Mouse (Mus musculus): Measurements from ENCODE around the gene Vmn1r36. TPM values are rescaled to one million over a fixed set of nuclear protein-coding genes. Genes with fewer than 3 reads are reported as not detected.
"Not testable (repeated sequence)": the region's sequence is repeated elsewhere in the genome, so short reads cannot be mapped to it uniquely, and the experiment has no call there.

Vmn1r36 gene
- not detected in 2 replicates for polyA plus RNA-seq (2012; rRNA removed)

DNA sequence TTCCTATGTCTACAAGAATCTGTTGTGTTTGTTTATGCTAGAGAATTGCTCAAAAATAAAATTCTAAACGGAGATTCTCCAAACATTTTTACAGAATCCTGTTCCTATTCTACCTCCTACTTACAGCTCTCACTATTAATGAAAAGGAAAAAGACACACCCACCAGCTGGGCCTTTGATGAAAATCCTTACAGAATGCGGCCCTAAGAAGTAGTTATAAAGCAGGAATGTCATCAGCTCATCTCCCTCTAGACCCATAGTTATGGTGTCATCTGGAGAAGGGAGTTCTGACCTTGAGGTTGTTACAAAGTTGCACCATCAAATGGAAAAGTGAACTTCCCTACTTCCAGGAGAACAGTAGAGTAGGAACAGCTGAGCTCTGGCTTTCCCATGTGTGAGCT lies at the start of gene Vmn1r36:
Vmn1r36 (minus strand) TSS at position 101 of the 400 bp plus-strand sequence.
- not testable (repeated sequence) for H3K27ac ChIP-seq (ENCODE audit: control insufficient read depth, insufficient read depth, low read depth, low read length); H3K36me3 ChIP-seq (ENCODE audit: control insufficient read depth, insufficient read depth, low read length); H3K4me3 ChIP-seq (ENCODE audit: control insufficient read depth, low read depth, low read length); H3K4me1 ChIP-seq (ENCODE audit: control insufficient read depth, insufficient read depth, low read length); H3K27me3 ChIP-seq (ENCODE audit: control insufficient read depth, insufficient read depth, low read length)

DNA sequence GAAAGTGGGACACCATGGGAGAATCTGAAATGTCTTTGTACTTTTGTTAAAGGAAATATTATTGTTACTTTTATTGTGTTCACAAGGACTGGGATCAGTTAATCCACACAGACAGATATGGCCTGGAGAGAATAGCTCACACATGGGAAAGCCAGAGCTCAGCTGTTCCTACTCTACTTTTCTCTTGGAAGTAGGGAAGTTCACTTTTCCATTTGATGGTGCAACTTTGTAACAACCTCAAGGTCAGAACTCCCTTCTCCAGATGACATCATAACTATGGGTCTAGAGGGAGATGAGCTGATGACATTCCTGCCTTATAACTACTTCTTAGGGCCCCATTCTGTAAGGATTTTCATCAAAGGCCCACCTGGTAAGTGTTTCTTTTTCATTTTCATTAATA lies 10.1 kb upstream of the Vmn1r36 start, which contains the start of gene Vmn1r37:
Vmn1r37 (plus strand) TSS at position 301 of the 400 bp plus-strand sequence.
- not testable (repeated sequence) for H3K36me3 ChIP-seq (ENCODE audit: control insufficient read depth, insufficient read depth, low read length); H3K4me3 ChIP-seq (ENCODE audit: control insufficient read depth, low read depth, low read length); H3K4me1 ChIP-seq (ENCODE audit: control insufficient read depth, insufficient read depth, low read length); H3K27me3 ChIP-seq (ENCODE audit: control insufficient read depth, insufficient read depth, low read length); H3K27ac ChIP-seq (ENCODE audit: control insufficient read depth, insufficient read depth, low read depth, low read length)

DNA sequence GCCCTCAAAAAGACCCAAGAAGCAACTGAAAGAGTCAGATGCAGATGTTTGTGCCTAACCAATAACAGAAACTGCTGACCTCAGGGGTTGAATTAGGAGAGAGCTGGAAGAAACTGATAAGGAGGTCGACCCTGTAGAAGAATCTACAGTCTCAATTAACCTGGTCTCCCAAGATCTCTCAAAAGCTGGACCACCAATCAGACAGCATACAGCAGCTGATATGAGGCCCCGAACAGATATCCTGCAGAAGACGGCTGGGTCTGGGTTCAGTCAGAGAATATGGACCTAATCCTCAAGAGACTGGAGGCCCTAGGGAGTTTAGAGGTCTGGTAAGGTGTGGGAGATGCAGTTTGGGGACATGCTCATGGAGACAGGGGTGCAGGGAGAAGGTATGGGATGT lies 5.1 kb downstream of the Vmn1r36 start:
- no peak overlapping the region for H3K4me3 ChIP-seq (ENCODE audit: control insufficient read depth, low read depth, low read length)
- no peaks in the 10 kb centered on the region for H3K27me3 ChIP-seq (ENCODE audit: control insufficient read depth, insufficient read depth, low read length)
- TF ChIP-seq CTCF (IDR thresholded peaks at IDR 0.05; ENCODE audit: control insufficient read depth, insufficient read depth, insufficient replicate concordance, low read depth, low read length) (no peak), POLR2A (IDR thresholded peaks at IDR 0.05; ENCODE audit: control insufficient read depth, low read depth, low read length) (no peak)
- H3K4me1 ChIP-seq (ENCODE audit: control insufficient read depth, insufficient read depth, low read length), result no peaks in the 10 kb centered on the region
- no peaks in the 10 kb centered on the region for H3K36me3 ChIP-seq (ENCODE audit: control insufficient read depth, insufficient read depth, low read length)
- H3K27ac ChIP-seq (ENCODE audit: control insufficient read depth, insufficient read depth, low read depth, low read length), result no peak overlapping the region

DNA sequence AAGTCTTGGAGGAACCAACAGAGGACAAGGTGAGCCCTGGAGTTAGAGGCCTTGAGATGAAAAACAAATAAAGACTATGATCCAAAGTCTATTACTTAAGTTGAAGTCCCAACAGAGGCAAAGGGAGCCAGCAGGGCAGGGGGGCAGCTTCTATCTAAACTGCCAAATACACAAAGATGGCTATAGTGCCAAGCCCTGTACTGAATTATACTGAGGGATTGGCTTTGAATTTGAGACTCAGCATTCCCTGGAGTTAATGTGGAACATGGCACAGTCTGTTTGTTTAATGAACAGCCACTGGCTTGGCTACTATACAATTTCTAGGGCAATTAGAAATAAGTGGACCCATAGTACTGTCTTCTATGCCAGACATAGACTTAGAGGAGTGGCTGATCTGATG lies 10.1 kb downstream of the Vmn1r36 start:
- Histone ChIP-seq H3K27ac (ENCODE audit: control insufficient read depth, insufficient read depth, low read depth, low read length) (no peak overlapping the region), H3K36me3 (ENCODE audit: control insufficient read depth, insufficient read depth, low read length) (no peaks in the 10 kb centered on the region), H3K27me3 (ENCODE audit: control insufficient read depth, insufficient read depth, low read length) (no peaks in the 10 kb centered on the region), H3K4me1 (ENCODE audit: control insufficient read depth, insufficient read depth, low read length) (no peaks in the 10 kb centered on the region), H3K4me3 (ENCODE audit: control insufficient read depth, low read depth, low read length) (no peak overlapping the region)
- no peak for TF ChIP-seq POLR2A (IDR thresholded peaks at IDR 0.05; ENCODE audit: control insufficient read depth, low read depth, low read length)
- no peak for TF ChIP-seq CTCF (IDR thresholded peaks at IDR 0.05; ENCODE audit: control insufficient read depth, insufficient read depth, insufficient replicate concordance, low read depth, low read length)

DNA sequence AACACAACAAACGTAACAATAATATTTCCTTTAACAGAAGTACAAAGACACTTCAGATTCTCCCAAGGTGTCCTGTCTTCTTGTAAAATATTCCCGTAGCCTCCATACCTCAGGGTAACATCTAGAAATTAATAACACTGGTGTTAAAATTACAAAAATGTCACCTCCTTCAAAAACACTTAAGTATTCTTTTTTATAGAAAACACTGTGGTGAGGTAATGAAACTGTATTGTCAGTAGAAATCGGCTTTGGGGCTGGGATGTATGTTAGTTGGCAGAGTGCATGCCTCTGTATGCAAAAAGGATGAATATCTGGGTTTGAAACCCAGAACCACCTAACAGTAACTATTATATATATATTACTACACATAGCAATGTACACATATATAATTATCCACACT lies 33.2 kb downstream of the Vmn1r36 start, which contains the start of gene Vmn1r35:
Vmn1r35 (minus strand) TSS at position 101 of the 400 bp plus-strand sequence.
- Histone ChIP-seq H3K4me1 (ENCODE audit: control insufficient read depth, insufficient read depth, low read length) (no peaks in the 10 kb centered on the region), H3K36me3 (ENCODE audit: control insufficient read depth, insufficient read depth, low read length) (no peaks in the 10 kb centered on the region), H3K27ac (ENCODE audit: control insufficient read depth, insufficient read depth, low read depth, low read length) (no peak within 1 kb of the TSS), H3K27me3 (ENCODE audit: control insufficient read depth, insufficient read depth, low read length) (no peaks in the 10 kb centered on the region), H3K4me3 (ENCODE audit: control insufficient read depth, low read depth, low read length) (no peak within 1 kb of the TSS)
- TF ChIP-seq CTCF (IDR thresholded peaks at IDR 0.05; ENCODE audit: control insufficient read depth, insufficient read depth, insufficient replicate concordance, low read depth, low read length) (no peak), POLR2A (IDR thresholded peaks at IDR 0.05; ENCODE audit: control insufficient read depth, low read depth, low read length) (no peak)

Other genes with a start within 250 kb of the Vmn1r36 start
- gene Mad2l1, start 183.8 kb downstream of the Vmn1r36 start, polyA plus RNA-seq (2012; rRNA removed), result 5.6 and 12.9 TPM in 2 replicates
- gene Vmn1r32, start 159.1 kb downstream of the Vmn1r36 start, polyA plus RNA-seq (2012; rRNA removed), result not detected in 2 replicates
- gene Vmn1r33, start 100.9 kb downstream of the Vmn1r36 start, polyA plus RNA-seq (2012; rRNA removed), result not detected in 2 replicates
- gene Vmn1r34, start 75.3 kb downstream of the Vmn1r36 start, polyA plus RNA-seq (2012; rRNA removed), result not detected in 2 replicates
- gene Vmn1r35, start 33.3 kb downstream of the Vmn1r36 start, polyA plus RNA-seq (2012; rRNA removed), result not detected in 2 replicates
- 0.12 TPM in 1 of 2 replicates, not detected in the other for gene Vmn1r37, start 10.2 kb upstream of the Vmn1r36 start, polyA plus RNA-seq (2012; rRNA removed)
- not detected in 2 replicates for gene Vmn1r38, start 63.5 kb upstream of the Vmn1r36 start, polyA plus RNA-seq (2012; rRNA removed)
- gene Vmn1r39, start 91.4 kb upstream of the Vmn1r36 start, polyA plus RNA-seq (2012; rRNA removed), result not detected in 2 replicates
- gene Gng12, start 177.2 kb upstream of the Vmn1r36 start, polyA plus RNA-seq (2012; rRNA removed), result 12.2 and 13.6 TPM in 2 replicates